Mouse (Mus musculus): Measurements from ENCODE around the gene P3h3.

DNA sequence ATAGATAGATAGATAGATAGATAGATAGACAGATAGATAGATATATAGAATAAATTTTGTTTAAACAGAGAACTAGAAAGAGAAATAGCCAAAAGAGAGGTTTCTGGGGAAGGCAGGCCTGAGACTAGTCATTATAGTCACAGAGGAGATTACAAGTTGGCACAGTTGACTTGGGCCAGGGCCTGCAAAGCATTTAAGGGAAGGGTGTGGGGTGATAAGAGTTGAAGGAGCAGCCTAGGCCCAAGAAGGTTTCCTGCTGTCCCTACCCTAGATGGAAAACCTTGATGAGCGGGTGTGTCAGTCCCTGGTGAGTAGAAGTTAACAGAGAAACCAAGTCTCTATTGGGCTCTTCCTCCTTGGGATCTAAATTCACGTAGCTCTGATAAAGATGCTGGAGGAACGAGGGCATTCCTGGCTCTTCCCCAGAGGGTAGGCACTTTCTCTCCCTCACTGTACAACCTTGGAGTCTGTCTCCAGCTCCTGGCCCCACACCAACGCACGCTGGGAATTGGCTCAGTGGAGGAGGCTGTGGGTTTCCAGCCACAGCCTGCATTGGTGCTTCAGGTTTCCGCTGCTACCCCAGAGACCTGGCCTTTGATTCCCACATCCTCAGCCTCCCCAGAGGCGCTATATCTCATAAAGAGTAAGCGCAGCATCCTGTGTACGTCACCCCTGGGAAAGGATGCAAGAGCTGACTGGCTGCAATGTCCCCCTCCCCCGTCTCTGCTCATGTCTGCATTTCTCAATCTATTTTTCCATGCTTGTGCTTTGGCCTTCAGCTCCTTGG lies 27.4 kb upstream of the P3h3 start:
- no peak for TF ChIP-seq CTCF (IDR thresholded peaks at IDR 0.05; ENCODE audit: low read depth, low read length)
- no peak for TF ChIP-seq POLR2A (IDR thresholded peaks at IDR 0.05; ENCODE audit: extremely low read depth, insufficient read depth, low read length)

All from liver, adult 2 months (tissue).